Mouse (Mus musculus): ENCODE results near the gene Sdhaf1. TPM values are rescaled to one million over a fixed set of nuclear protein-coding genes. Genes with fewer than 3 reads are reported as not detected.

The Sdhaf1 gene
- polyA plus RNA-seq (2012; rRNA removed): 4.5 and 5.2 TPM in 2 replicates

DNA sequence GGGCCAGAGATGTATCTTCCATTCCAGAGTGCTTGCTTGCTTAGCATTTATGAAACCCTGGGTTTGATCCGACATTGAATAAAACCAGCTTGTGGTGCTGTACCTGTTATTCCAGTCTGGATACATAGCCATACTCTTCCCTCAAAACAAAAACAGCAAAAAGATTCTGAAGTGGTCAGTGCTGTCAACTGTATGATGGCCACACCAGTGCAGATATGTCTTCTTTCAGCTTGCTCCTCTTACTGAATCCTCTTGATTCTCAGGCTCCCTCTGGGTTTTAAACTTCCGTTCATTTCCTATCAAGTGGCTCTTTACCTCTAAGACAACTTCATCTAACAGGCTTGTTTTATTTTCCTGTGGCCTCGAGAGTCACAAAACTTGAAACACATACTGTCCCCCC, at the start of gene Sdhaf1:
Gene Sdhaf1, minus strand, starts transcription at position 101 of the 400 bp plus-strand sequence.

DNA sequence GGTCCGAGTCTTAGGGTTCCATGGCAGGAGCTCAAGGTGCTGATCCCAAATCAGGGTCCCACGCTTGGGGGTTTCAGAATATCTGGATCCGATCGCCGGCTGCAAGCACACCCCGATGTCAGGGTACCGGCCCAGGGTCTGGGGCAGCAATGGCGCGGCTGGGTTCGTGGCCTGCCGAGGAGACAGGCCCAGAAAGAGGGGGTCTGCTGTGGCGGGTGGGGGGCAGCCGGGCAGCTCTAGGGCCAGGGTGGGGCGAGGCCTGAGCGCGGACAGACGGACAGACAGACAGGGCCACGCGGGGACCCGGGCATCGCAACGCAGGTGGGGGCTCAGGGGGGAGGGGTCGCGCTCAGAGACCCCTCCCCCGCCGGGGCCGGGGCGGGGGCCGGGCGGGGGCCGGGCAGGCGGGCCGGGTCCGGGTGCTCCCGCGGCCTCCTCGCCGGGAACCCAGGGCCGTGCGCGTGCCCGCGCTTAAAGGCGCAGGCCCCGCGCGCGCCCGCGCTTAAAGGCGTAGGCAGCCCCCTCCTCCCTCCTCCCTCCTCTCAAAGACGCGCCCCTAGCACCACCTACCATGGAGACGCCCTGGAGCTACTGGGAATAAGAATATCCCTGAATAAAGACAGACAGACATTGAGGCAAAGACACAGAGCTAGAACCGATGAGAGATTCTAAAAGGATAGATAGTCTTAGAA, 39.1 kb upstream of the Sdhaf1 start, which contains the start of gene Lrfn3:
Gene Lrfn3, minus strand, starts transcription at position 121 of the 692 bp plus-strand sequence.

DNA sequence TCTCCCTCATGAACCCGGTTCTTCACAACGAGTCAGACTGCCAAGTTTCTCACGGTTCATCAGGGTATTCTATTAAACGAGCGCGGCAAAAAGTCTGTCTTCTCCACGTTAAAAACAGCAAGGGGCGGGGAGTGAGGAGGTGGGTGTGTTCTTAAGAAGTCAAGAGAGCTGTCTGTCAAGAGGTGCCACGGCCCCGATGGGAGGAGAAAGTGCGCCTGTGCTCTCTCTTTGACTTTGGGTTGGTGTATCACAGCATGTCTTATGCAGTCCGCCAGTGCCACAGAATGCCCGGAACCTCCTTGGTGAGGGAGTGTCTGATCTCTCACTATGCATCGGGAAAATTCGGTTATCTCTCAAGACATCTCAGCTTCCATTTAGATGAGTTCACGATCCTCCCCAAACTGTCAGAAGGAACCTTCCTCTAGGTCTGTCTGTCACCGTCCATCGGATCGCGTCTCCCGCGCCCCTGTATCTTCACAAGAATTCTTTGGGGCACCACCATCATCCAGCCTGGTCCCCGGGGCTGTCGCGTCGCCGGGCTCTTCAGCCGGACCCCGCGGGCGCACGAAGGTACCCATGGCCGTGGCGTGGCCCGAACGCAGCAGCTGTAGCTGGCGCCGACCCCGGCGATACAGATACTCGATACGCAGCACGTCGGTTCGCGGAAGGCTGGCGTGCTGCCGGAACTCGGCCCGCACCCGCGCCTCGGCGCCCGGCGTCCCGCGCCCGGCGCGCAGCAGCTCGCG, 2.0 kb downstream of the Sdhaf1 start, which contains the start of gene E130208F15Rik:
Gene E130208F15Rik, plus strand, starts transcription at position 202 of the 746 bp plus-strand sequence.

DNA sequence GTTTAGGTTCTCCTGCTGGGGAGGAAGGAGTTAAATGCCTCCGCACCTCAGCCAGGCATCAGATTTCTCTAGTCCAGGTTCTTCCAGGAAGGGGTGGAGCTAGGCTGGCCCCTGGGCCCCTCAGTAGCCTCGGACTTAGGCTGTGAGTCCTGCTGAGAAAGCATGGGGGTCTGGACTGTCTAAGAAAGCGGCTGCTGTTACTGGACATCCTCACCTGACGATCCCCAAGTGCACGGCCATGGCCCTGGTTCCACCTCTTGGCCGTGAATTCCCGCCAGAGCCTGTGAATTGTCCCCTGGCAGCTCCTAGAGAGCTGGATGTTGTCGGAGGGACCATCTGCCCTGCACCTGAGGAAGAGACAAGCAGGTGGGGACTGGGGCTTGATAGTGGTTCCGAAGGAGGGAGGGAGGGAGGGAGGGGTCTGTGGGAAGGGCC, 9.0 kb downstream of the Sdhaf1 start, which contains the start of gene Syne4:
Gene Syne4, plus strand, starts transcription at position 87 of the 435 bp plus-strand sequence.

DNA sequence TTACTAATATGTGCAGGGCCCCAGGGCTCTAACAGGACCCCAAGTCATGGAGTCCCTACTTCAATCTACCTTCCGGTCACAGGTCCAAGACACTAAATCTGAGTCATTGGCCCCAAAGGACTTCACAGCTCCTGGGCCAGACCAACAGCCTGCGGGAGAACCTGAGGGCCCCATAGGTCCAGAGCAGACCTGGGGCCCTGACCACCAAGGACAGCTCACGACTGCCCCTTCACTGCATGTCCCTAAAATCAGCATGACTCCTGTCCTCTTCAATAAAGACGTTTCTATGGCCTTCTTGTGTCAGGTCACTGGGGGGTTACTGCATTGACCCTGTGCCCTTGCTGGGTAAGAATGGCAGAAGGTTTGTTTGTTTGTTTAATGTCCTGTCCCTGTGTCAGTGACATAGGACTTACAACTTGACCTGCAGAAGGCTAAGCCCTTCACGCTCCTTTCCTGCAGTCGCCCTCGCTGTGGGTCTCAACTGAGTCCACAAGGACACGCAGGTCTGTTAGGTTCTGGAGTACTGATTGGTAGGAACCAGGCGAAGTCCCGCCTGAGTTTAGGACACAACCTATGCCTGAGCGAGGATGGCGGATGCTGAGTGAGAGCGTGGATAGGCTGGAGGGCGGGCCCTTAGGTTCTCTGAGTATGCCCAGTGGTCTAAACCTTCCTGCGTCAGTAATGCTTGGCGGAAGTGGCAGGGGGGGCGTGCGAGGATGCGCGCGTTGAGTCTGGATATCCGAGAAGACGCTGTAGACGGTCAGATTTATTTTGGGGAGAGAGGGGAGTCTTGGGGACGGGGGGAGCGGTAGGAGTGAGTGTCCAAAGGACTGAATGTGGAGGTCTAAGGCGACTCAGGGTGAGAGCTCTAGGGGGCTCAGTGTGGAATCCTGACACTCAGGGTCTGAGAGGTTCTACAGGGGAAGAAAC, 15.4 kb downstream of the Sdhaf1 start, which contains the start of gene Alkbh6:
Gene Alkbh6, plus strand, starts transcription at position 642 of the 930 bp plus-strand sequence.

DNA sequence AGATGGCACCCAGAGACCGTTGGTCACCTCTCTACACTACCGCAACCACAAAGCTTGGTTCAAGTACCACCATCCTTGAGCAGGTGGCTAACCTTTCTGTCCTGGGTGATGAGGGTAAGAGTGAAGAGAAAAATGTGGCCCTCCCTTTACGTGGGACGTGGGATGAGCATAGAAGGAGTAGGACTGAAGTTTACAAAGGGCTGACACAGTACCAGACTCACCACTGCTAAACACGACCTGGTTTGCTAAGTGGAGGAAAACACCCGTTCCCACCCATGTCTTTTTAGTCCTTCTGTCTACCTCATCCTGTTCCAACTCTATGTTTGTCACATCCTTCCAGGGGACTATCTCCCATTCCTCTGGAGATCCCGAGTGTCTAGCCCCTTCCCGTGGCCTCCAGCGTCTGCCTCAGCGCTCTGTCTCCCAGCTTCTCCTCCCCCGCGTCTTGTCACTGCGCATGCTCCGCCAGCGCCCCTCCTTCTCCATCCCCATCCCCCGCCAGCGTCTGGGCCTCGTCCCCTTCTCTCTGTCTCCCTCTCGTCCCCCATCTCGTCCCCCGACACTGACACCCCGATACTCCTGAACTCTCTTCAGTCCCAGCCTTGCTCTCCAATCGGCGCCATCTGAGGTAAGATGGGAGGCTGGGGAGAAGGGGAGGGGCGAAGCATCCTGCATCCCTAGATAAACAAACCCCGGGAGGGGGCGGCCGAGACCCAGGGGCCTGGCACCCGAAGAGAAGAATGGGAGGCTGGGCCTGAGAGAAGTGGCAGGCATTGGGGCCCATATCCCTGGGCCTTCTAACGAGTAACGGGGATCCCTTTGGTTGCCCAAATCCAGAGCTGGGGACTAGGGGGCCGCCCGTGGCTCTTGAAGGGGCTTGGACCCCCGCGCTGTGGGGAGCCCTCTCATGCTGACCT, 32.2 kb downstream of the Sdhaf1 start, which contains the start of gene Clip3:
Gene Clip3, plus strand, starts transcription at position 514 of the 917 bp plus-strand sequence.

DNA sequence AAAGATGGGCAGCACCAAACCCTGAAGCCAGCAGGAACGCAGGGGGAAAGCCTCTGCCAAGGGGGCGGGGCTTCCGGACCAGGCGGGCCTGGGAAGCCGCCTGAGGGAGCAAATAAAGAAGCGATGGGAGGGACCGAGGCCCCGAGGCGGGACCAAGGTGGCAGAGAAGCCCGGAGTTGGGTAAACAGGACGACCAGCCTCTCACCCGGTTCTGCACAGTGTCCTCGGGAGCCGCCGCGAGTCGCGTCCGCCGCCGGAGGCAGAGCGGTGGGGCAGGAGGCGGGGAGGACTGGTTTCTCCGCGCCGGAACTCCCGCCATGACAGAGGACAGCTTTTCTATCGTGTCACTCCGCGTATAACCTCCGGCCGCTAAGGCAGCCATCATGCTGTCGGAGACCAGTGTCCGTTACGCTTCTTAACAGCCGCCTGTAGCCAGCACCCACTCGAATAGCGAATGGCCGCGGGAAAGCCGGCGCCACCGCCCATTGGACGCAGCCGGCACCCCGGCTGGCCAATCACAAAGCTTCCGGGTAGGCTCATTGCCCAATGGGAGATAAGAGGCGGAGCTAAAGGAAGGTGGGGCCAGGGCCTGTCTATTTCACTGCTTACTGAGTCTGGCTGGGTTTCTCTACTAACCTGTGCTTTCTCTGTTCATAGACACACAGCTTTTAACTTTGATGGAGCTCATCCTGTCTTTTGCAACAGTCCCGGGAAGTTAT, 43.6 kb downstream of the Sdhaf1 start, which contains the start of the genes Thap8 and Wdr62:
Gene Thap8, plus strand, starts transcription at position 144 of the 719 bp plus-strand sequence.
Gene Wdr62, minus strand, starts transcription at position 469 of the 719 bp plus-strand sequence.

Other genes with a start within 250 kb of the Sdhaf1 start
- gene Gm26920, start 233.5 kb downstream of the Sdhaf1 start, polyA plus RNA-seq (2012; rRNA removed): 0.02 TPM in 2 replicates
- 1.1 and 1.2 TPM in 2 replicates for gene Zfp566, start 233.4 kb downstream of the Sdhaf1 start, polyA plus RNA-seq (2012; rRNA removed)
- 5.0 and 5.6 TPM in 2 replicates for gene Zfp260, start 229.1 kb downstream of the Sdhaf1 start, polyA plus RNA-seq (2012; rRNA removed)
- 0.57 and 0.73 TPM in 2 replicates for gene Zfp382, start 202.0 kb downstream of the Sdhaf1 start, polyA plus RNA-seq (2012; rRNA removed)
- 22.7 and 23.5 TPM in 2 replicates for gene Zfp146, start 154.1 kb downstream of the Sdhaf1 start, polyA plus RNA-seq (2012; rRNA removed)
- 2.8 and 3.4 TPM in 2 replicates for gene Cox7a1, start 139.8 kb downstream of the Sdhaf1 start, polyA plus RNA-seq (2012; rRNA removed)
- gene Capns1, start 125.1 kb downstream of the Sdhaf1 start, polyA plus RNA-seq (2012; rRNA removed): 109 and 119 TPM in 2 replicates
- gene Polr2i, start 91.9 kb downstream of the Sdhaf1 start, polyA plus RNA-seq (2012; rRNA removed): 64.7 and 70.6 TPM in 2 replicates
- gene Tbcb, start 91.6 kb downstream of the Sdhaf1 start, polyA plus RNA-seq (2012; rRNA removed): 24.6 and 27.0 TPM in 2 replicates
- 0.07 TPM in 1 of 2 replicates, not detected in the other for gene Ovol3, start 88.2 kb downstream of the Sdhaf1 start, polyA plus RNA-seq (2012; rRNA removed)
- gene Thap8, start 43.8 kb downstream of the Sdhaf1 start, polyA plus RNA-seq (2012; rRNA removed): not detected in 2 replicates
- gene Wdr62, start 43.5 kb downstream of the Sdhaf1 start, polyA plus RNA-seq (2012; rRNA removed): 12.3 and 12.9 TPM in 2 replicates
- 0.85 and 0.99 TPM in 2 replicates for gene Clip3, start 32.2 kb downstream of the Sdhaf1 start, polyA plus RNA-seq (2012; rRNA removed)
- 13.6 and 13.9 TPM in 2 replicates for gene Alkbh6, start 15.2 kb downstream of the Sdhaf1 start, polyA plus RNA-seq (2012; rRNA removed)
- 9.4 and 10.6 TPM in 2 replicates for gene Syne4, start 9.1 kb downstream of the Sdhaf1 start, polyA plus RNA-seq (2012; rRNA removed)
- gene E130208F15Rik, start 2.2 kb downstream of the Sdhaf1 start, polyA plus RNA-seq (2012; rRNA removed): 0.12 and 0.16 TPM in 2 replicates
- 1.1 and 1.2 TPM in 2 replicates for gene Lrfn3, start 38.9 kb upstream of the Sdhaf1 start, polyA plus RNA-seq (2012; rRNA removed)
- 65.2 and 83.0 TPM in 2 replicates for gene Tyrobp, start 89.9 kb upstream of the Sdhaf1 start, polyA plus RNA-seq (2012; rRNA removed)
- gene Hcst, start 96.0 kb upstream of the Sdhaf1 start, polyA plus RNA-seq (2012; rRNA removed): 2.0 and 2.7 TPM in 2 replicates
- 0.76 and 1.2 TPM in 2 replicates for gene Nfkbid, start 97.8 kb upstream of the Sdhaf1 start, polyA plus RNA-seq (2012; rRNA removed)
- gene Aplp1, start 121.6 kb upstream of the Sdhaf1 start, polyA plus RNA-seq (2012; rRNA removed): 2.6 and 3.0 TPM in 2 replicates
- 0.06 and 0.09 TPM in 2 replicates for gene Kirrel2, start 133.8 kb upstream of the Sdhaf1 start, polyA plus RNA-seq (2012; rRNA removed)
- gene Nphs1, start 134.4 kb upstream of the Sdhaf1 start, polyA plus RNA-seq (2012; rRNA removed): 0.06 and 0.07 TPM in 2 replicates
- 40.2 and 47.9 TPM in 2 replicates for gene Prodh2, start 169.7 kb upstream of the Sdhaf1 start, polyA plus RNA-seq (2012; rRNA removed)
- 5.9 and 7.3 TPM in 2 replicates for gene Arhgap33, start 211.2 kb upstream of the Sdhaf1 start, polyA plus RNA-seq (2012; rRNA removed)
- gene Hspb6, start 228.3 kb upstream of the Sdhaf1 start, polyA plus RNA-seq (2012; rRNA removed): 3.4 and 3.7 TPM in 2 replicates
- gene Proser3, start 228.4 kb upstream of the Sdhaf1 start, polyA plus RNA-seq (2012; rRNA removed): 5.0 and 6.7 TPM in 2 replicates
- 14.5 and 16.8 TPM in 2 replicates for gene Lin37, start 235.9 kb upstream of the Sdhaf1 start, polyA plus RNA-seq (2012; rRNA removed)
- gene U2af1l4, start 239.4 kb upstream of the Sdhaf1 start, polyA plus RNA-seq (2012; rRNA removed): 30.3 and 31.5 TPM in 2 replicates
- gene Gm49396, start 239.4 kb upstream of the Sdhaf1 start, polyA plus RNA-seq (2012; rRNA removed): 1.0 and 1.8 TPM in 2 replicates
- gene Psenen, start 239.7 kb upstream of the Sdhaf1 start, polyA plus RNA-seq (2012; rRNA removed): 52.6 and 62.2 TPM in 2 replicates
- gene Igflr1, start 241.5 kb upstream of the Sdhaf1 start, polyA plus RNA-seq (2012; rRNA removed): 1.6 and 1.8 TPM in 2 replicates

Measured in liver, embryonic 14 days (tissue).